Mouse (Mus musculus): Measurements from ENCODE around the gene Xrcc4. TPM values are rescaled to one million over a fixed set of nuclear protein-coding genes. Genes with fewer than 3 reads are reported as not detected.

Gene Xrcc4
- total RNA-seq, 2 experiments from 2014 or later: 14.8 to 15.0 TPM

DNA sequence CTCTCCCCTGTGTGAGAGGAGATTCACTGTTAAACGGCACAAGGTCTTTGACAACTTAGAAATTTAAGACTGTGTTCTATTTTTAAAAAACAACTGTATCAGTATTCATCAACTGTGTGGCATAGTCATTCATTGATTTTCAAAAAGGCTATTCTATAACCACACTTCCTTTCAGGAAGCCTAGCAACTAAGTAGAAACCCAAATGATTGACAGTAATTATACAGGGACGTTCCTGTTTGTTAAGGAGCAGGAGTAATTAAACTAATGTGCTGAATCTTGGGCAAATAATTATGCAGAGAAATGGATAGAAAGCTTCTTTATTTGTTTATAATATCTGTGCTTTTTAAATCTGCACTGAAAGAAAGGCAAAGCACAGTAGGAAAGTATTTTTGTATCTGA is 103.3 kb downstream of the Xrcc4 start:
- intact Hi-C loops (cut with DNase I): no loop called here
- DNase-seq (ENCODE audit: extremely low spot score in 1 of 2, low spot score in 2 of 2): no peak

DNA sequence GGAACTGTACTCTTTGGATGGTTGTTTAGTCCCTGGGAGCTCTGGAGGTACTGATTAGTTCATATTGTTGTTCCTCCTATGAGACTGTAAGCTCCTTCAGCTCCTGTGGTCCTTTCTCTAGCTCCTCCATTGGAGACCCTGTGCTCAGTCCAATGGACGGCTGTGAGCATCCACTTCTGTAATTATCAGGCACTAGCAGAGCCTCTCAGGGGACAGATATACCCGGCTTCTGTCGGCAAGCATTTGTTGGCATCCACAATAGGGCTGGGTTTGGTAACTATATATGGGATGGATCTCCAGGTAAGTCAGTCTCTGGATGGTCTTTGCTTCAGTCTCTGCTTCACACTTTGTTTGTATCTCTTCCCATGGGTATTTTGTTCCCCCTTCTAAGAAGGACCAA is 118.5 kb downstream of the Xrcc4 start:
- intact Hi-C loops (cut with DNase I): no loop called here
- DNase-seq (ENCODE audit: extremely low spot score in 1 of 2, low spot score in 2 of 2): no peak

DNA sequence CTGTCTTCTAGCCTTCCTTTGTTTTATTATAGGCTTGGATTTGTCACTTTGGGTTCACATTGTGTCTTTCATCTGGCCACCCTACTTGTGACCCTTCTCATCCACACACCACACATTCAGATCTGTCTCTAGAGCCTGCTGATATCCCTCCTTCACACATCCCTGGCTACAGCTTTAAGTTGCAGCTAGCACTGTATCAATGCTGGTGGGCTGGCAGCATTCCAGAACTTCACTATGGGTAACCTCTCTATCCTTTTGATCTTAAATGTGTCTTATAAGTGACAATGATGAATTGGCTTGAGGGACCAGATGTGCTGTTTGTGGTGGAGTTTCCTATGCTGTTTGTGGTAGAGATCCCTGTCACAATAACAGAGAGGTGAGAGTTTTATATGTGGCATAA is 120.7 kb downstream of the Xrcc4 start:
- intact Hi-C loops (cut with DNase I): no loop called here
- DNase-seq (ENCODE audit: extremely low spot score in 1 of 2, low spot score in 2 of 2): no peak

DNA sequence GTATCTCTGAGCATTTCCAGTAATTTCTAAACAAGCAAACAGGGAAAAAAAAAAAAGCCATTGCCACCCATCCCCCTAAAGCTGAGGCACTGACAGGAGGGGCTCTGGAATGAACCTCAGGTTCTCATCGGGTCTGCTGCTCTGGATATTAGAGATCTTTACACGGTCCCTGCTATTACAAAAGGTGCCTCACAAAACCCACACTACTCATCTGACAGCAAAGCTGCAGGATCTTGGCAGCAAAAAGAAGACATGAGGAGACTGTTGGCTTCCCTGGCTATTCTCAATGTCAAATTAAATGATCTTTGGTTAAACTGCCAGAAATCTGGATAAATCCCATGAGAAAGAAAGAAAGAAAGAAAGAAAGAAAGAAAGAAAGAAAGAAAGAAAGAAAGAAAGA is 145.1 kb downstream of the Xrcc4 start:
- intact Hi-C loops (cut with DNase I): no loop called here
- no peak for DNase-seq (ENCODE audit: extremely low spot score in 1 of 2, low spot score in 2 of 2)

DNA sequence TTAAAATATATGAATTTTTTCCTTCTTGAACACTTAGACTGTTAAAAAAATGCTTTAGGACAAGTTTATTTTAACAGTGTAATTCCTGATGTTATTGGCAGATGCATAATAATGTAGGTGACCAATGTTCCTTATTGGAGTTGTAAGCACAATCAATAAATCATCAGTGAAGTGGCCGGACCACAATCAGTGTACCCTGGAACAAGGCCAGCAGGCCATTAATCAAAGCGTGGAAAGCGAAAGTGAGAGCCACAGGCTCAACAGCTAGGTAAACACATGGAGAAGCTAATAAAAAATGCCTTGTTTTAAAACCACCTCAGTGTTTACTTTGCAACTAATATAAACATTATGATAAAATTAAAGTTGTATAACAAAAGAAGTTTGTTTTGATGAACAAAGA is 159.9 kb downstream of the Xrcc4 start:
- intact Hi-C loops (cut with DNase I): no loop called here
- DNase-seq (ENCODE audit: extremely low spot score in 1 of 2, low spot score in 2 of 2): no peak

DNA sequence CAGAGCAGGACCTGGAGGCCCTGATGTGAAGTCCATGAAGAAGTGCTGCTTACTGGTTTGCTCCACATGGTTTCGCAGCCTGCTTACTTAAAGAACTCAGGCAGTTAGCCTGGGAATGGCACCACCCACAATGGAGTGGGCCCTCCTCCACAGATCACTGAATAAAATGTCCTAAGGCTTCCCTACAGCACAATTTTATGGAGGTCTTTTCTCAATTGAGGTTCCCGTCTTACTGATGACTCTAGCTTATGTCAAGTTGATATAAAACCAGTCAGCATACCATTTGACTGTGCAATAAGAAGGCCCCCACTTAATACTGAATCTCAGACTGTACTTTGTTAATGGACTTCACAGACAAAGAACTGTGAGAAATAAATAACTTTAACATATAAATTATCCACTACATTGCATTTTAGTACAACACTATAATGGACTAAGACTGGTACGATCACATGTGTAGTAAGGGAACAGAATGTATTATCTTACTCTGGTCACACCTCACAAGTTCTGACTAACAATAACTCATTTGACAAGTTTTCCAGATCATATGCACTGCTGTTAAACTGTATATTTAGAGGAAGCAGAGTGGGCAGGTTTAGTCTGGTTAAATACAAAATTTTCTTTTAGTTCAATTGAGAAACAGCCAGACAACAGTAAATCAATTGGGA is 170.5 kb downstream of the Xrcc4 start:
- intact Hi-C loops (cut with DNase I): no loop called here
- no peak for DNase-seq (ENCODE audit: extremely low spot score in 1 of 2, low spot score in 2 of 2)

DNA sequence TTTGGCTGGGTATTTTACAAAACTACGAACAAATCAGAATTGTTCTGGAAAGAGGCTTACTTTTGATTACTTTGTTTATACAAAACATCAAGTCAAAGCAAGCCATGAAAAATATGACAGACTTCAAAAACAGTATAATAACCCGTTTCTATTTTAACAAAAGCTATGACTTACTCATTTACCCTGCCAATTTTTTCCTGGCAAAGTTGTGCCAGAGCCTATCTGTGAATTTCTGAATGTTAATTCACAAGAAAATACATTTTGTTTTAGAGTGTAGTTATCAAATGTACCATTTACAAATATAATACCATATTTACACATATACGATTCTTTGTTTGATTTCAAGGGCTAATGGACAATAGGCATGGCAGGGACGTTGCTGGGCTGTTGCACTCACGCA is 175.1 kb downstream of the Xrcc4 start:
- DNase-seq (ENCODE audit: extremely low spot score in 1 of 2, low spot score in 2 of 2): no peak
- intact Hi-C loops (cut with DNase I): no loop called here

DNA sequence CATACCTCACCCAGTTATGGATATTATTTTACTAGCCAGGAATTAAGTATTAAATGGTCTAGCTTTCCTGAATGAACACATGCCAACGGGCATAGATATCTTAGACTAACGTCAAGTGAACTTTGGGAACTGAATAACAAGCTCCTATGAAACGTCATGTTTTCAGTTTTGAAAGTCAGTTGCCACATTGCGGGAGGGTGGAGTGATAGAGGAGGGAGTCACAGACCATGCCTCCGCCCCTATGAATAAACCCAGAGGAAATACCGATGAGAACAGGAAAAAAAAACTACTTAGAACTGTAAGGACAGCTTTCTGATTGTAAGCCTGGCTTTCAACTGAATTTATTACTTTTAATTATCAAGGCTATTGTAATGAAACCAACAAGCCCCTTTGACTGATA is 175.5 kb downstream of the Xrcc4 start:
- intact Hi-C loops (cut with DNase I): no loop called here
- DNase-seq (ENCODE audit: extremely low spot score in 1 of 2, low spot score in 2 of 2): no peak

DNA sequence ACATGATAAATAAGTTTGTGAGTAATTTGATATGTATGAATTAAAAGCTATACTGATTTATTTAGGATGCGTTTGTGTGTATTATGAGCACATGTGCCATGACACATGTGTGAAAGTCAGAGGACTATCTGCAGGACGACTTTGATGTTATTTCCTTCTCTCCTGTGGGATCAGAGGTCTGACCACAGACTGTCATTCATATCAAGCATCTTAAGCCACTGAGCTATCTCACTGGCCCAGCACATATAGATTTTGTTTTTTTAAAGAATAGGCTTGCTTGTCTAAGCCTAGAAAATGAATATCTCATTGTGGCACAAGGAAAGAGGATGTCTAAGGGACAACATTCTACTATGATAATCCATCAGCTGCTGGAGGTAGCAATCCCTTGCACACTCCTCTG is 183.3 kb downstream of the Xrcc4 start:
- no peak for DNase-seq (ENCODE audit: extremely low spot score in 1 of 2, low spot score in 2 of 2)
- intact Hi-C loops (cut with DNase I): no loop called here

DNA sequence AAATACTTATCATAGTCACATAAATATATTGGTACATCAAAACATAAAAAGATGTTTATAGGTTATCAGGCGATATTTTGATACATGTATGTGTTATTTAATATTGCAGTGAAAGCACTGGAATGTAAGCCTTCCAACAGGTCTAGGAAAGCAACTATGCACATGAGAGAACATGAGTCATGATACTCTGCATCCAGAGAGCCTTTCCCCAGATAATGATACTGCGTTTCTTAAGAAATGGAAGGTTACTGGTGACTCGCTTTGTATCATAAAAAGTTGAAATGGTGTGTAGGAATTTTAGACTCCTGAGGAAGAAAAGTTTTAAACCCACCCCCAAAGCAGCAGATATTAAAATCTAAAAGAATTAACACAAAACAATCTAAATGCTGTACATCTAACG is 190.3 kb downstream of the Xrcc4 start:
- DNase-seq (ENCODE audit: extremely low spot score in 1 of 2, low spot score in 2 of 2): no peak
- intact Hi-C loops (cut with DNase I): no loop called here

DNA sequence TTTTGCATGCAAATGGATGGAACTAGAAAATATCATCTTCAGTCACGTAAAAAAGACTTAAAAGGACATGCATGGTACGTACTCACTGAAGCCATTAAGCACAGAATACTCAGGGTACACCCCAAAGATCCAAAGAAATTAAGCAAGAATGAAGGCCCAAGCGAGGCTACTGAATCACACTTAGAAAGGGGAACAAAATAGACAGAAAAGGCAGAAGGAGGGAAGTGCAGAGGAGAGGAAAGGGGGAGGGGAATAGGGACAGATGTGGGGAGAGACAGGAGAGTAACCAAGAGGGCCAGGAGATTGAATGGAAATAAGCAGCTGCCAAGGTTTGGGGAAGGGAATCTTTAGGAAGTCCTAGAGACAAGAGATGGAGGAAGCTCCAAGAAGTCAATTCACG is 197.3 kb downstream of the Xrcc4 start:
- DNase-seq (ENCODE audit: extremely low spot score in 1 of 2, low spot score in 2 of 2): no peak
- intact Hi-C loops (cut with DNase I): no loop called here

DNA sequence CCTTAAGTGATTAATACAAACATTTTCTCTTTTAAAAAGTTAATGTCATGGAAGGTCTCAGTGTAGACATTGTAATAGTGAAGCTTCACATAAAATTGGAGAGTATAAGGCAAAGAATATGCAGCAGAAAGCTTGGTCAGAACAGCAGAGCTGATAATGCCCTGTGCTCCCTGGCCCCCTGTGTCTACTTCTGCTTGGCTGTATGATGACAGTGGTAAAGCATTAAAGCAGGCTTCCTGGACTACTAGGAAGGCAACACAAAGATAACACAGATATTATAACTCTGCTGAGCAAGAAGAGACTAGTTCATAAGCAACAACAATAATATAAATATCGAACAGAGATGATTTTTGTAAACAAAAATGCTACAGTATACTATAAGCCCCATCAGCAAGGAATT is 199.2 kb downstream of the Xrcc4 start:
- DNase-seq (ENCODE audit: extremely low spot score in 1 of 2, low spot score in 2 of 2): no peak

DNA sequence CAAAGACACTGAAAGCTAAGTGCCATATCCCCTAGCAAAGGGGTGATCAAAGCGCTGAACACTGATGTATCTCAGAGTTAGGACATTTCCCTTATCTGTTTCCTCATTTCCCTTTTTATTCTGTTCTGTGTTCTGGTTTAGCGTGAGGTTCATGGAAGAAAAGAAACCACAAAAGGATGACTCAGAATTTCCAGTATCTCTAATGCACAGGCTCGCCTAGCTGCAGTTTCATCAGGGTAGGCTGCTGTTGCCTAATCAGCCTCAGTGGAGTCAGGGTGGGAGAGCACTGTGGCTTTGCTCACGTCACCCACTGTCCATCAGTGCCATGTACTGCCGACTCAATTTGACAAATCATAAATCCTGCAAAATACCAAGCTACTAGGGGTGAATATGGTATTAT is 200.3 kb downstream of the Xrcc4 start:
- intact Hi-C loops (cut with DNase I): no loop called here

More for the DNA sequence above, 199.2 kb downstream of the Xrcc4 start:
- intact Hi-C loops (cut with DNase I): no loop called here

DNA sequence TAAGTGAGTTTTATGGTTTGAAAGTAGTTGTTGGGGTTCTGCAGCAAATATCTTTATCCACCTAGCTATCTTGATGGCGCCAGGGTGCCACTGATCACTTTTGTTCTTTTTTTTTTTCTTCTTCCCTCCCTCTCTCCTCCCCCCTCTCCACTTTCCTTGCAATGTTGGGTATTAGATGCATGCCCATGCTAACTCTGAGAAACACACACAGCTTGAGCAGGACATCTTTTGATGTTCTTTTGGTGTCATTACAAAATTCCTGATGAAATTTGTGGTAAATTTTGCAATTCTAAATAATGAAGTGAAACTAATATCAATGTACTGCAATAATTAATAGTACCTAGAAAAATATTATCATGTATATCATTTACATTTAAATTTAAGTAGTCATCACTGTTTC is 205.9 kb downstream of the Xrcc4 start:
- intact Hi-C loops (cut with DNase I): no loop called here
- DNase-seq (ENCODE audit: extremely low spot score in 1 of 2, low spot score in 2 of 2): no peak

More for the DNA sequence above, 200.3 kb downstream of the Xrcc4 start:
- DNase-seq (ENCODE audit: extremely low spot score in 1 of 2, low spot score in 2 of 2): no peak

DNA sequence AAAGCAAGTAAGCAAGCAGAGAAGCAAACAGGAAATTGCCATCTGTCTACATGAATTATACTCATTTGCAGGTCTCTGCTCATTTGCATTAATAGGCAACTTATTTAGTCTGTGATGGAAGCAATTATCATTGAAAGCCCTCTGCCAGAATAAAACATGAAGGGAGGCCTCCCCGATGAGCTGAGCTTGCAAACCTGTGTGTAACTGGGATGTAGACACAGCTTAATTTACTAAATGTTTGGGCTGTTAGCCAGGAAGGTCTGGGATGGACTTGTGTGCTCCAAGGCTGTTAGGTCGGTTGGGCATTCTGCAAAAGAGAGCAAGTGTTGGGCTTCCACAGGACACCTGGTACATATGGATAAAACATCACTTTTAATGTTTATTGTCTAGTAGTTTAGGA is 208.1 kb downstream of the Xrcc4 start:
- DNase-seq (ENCODE audit: extremely low spot score in 1 of 2, low spot score in 2 of 2): no peak
- intact Hi-C loops (cut with DNase I): no loop called here

DNA sequence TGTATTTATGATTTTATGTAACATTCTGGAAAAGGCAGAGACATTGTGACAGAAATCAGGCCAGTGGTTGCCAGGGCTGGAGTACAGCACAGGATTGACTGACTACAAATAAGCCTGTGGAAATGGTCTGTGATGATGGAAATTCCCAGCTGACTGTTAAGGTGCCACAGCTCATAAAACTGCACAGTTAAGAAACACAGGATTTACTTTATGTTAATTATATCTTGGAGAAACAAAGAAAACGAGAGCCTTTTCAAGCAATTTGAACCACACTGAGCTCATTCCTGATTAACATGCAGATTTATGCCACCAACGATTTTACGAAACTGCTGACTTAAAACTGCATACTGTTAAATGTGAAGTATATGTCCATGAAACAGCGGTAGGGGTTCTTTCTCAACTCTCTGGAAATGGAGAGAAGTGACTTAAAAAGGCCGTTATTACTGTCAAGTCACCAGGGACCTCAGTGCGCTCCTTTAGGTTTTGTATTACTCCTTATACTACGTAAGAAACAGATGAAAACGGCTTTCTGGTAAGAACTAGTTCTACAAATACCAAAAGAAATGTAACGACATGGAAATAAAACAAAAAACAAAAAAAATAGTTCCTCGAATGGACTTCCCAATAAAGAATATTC is 210.5 kb downstream of the Xrcc4 start:
- intact Hi-C loops (cut with DNase I): no loop called here
- no peak for DNase-seq (ENCODE audit: extremely low spot score in 1 of 2, low spot score in 2 of 2)

DNA sequence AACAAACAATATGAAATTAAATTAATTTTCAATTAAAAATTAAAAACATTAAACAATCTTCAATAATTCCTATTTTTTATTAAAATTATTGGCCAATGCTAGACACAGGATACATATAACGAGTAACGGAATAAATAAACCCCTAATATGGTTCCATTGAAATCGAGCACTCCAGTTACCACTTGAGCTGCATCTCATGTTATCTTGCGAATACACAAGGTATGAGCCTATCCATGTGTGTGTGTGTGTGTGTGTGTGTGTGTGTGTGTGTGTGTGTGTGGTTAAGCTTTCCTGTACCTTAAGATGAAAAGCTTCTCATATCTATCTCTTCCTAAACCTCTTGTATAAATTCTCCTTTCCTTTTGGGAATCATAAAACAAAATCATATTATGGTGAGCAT is 213.9 kb downstream of the Xrcc4 start:
- DNase-seq (ENCODE audit: extremely low spot score in 1 of 2, low spot score in 2 of 2): no peak
- intact Hi-C loops (cut with DNase I): no loop called here

DNA sequence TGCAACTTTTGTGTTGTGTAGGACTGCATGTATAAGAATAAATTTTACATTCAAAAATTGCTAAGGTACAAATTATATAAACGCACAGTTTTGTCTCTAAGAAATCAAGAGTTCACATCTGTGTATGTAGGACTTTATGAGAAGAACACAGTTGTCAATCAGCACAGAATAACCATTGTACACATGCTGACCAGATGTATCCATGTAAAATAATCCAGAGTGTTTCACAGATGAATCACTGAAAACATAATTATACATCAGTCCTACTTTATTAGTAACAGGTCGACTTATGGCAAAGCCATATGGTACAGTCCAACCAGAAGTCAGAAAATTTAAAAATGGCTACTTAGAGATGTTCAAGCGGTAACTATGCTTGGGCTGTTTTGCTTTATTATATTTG is 216.7 kb downstream of the Xrcc4 start:
- no peak for DNase-seq (ENCODE audit: extremely low spot score in 1 of 2, low spot score in 2 of 2)
- intact Hi-C loops (cut with DNase I): no loop called here

DNA sequence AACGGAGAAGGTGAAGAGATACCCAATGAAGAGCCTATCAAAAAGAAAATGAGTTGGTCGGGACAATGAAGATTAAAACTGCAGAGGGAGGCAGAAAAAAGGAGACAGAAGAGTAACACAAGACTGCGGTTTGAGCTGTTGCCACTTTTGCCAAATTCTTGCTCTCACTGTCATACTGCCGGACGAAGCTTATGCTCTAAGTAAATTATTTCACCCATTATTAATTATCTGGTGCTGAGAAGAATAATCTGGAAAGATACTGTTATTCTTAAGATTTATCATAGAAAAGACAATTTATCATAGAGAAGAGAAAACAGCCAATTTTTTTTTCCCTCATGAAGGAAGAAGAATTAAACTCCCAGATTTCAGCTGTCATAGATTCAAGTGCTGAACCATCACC is 235.3 kb downstream of the Xrcc4 start:
- intact Hi-C loops (cut with DNase I): no loop called here
- no peak for DNase-seq (ENCODE audit: extremely low spot score in 1 of 2, low spot score in 2 of 2)

DNA sequence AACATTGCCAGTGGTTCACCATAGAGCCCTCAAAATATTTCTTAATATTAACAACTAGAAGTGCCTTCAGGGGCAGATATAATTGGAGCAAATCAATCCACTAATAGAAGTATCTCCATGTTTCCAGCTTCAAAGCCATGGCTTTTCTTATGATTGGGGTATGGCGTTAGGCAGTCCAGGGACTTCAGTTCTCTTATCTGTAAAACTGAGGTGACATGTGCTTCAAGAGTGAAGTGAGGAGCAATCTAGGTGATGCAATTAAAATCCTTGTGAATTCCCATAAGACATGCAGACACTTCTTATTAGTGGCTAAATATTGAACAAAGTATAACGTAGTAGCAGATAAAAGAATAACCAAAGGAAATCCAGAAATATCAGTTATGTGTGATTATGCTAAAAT is 238.7 kb downstream of the Xrcc4 start:
- DNase-seq (ENCODE audit: extremely low spot score in 1 of 2, low spot score in 2 of 2): no peak
- intact Hi-C loops (cut with DNase I): no loop called here

DNA sequence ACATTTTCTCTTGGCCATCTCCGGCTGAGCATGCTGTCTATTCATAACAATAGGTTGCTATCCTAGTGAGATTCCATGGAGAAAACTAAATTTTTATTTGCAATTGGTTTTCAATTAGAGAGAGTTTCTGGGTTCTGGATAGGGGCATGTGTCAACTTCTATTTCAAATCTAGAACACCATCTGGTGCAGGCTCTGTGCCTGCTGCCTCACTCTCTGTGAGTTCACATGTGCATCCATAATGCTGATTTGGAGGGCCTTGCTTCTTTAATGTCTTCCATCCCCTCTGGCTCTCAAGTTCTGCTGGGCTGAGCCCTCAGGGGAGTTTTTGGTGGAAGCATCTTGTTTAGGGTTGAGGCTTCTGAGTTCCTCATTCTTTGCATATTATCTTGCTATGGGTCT is 239.5 kb downstream of the Xrcc4 start:
- DNase-seq (ENCODE audit: extremely low spot score in 1 of 2, low spot score in 2 of 2): no peak
- intact Hi-C loops (cut with DNase I): no loop called here

All from left cerebral cortex, postnatal 10 days (tissue).